In the genomic region with DNA sequence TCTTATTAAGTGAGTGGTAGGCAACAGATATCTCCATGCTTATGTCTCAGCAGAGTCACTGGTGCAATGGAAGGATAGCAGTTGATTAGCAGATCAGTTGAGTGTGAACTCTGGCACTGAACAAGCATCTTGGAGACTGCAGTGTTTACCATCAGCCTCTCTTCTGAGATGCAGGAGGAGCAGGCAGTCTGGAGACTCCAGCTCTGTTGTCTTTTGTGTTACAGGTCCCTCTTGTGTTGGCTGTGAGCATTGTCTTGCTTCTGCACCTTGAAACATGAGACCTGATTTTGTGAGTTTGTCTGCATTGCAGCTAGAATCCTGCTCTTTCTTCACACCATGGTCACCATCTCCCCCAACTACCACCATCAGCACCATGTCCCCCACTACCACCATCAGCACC, we compare ENCODE assay signal across 8 mouse cellular contexts. TPM values are rescaled to one million over a fixed set of nuclear protein-coding genes. Genes with fewer than 3 reads are reported as not detected.
DNase-seq lines count a peak whose midpoint lies in the region; ATAC-seq and TF ChIP-seq lines count a peak whose summit lies in the region.

No protein-coding gene starts in this region.

- no peak for TF ChIP-seq EP300 in heart, adult 2 months (IDR thresholded peaks at IDR 0.05; ENCODE audit: insufficient read depth, low read depth, low read length)
- no peak for TF ChIP-seq EP300 in CH12.LX (IDR thresholded peaks at IDR 0.05; ENCODE audit: low read length)

- no peak overlapping the region for H3K27ac ChIP-seq in heart, adult 2 months
- no peak overlapping the region for H3K27ac ChIP-seq in CH12.LX (ENCODE audit: insufficient read depth, low read depth)

- H3K79me2 ChIP-seq in heart, adult 2 months (replicated peaks; ENCODE audit: control insufficient read depth, insufficient read depth, low read length): no peaks in the 10 kb centered on the region
- no peaks in the 10 kb centered on the region for H3K79me2 ChIP-seq in CH12.LX (replicated peaks; ENCODE audit: control insufficient read depth, extremely low read depth, insufficient read depth, poor library complexity, severe bottlenecking)

- DNase-seq in heart, adult 2 months: peak in 1 of 2 experiments; percentile 31
- DNase-seq in heart, postnatal 25 days (ENCODE audit: low spot score): no peak
- DNase-seq in CH12.LX (ENCODE audit: extremely low read depth): peak; percentile 63
- DNase-seq in cerebellum, postnatal 36 days: peak; percentile 68 to 79
- peak; percentile 37 to 40 for DNase-seq in left cerebral cortex, postnatal 36 days (ENCODE audit: low spot score in 2 of 2)
- DNase-seq in ovary, postnatal 36 days (ENCODE audit: low spot score): peak; percentile 22
- DNase-seq in urinary bladder, adult 2 months (ENCODE audit: low spot score): no peak

- no peaks in the 10 kb centered on the region for H3K36me3 ChIP-seq in heart, adult 2 months (ENCODE audit: control insufficient read depth, insufficient read depth, low read length)
- no peaks in the 10 kb centered on the region for H3K36me3 ChIP-seq in CH12.LX (replicated peaks in 1 of 2; ENCODE audit: control insufficient read depth in 1 of 2, insufficient read depth in 1 of 2, low read length in 1 of 2)

- in situ Hi-C loops in CH12.LX (cut with MboI; ENCODE audit: low pct_ligation_motif_present, low pct_unique_long_range_greater_than_20kb, low sequenced_read_pairs): no loop called here

- TF ChIP-seq CTCF in heart, adult 2 months (IDR thresholded peaks at IDR 0.05): peak; percentile 83
- TF ChIP-seq CTCF in CH12.LX (conservative IDR thresholded peaks at IDR 0.05 in 1 of 2, IDR thresholded peaks at IDR 0.05 in 1 of 2; ENCODE audit: low read depth in 2 of 2, low read length in 2 of 2): peak; percentile 47 to 94; a peak in 3 of 4 replicates

- peak; percentile 98 for TF ChIP-seq RAD21 in CH12.LX (IDR thresholded peaks at IDR 0.05; ENCODE audit: low read depth, low read length)

- H3K27me3 ChIP-seq in heart, adult 2 months (ENCODE audit: control insufficient read depth, insufficient read depth, low read length): no peaks in the 10 kb centered on the region
- no peaks in the 10 kb centered on the region for H3K27me3 ChIP-seq in CH12.LX (replicated peaks)

- no peaks in the 10 kb centered on the region for H3K9me3 ChIP-seq in CH12.LX (replicated peaks; ENCODE audit: low read length)

- H3K4me3 ChIP-seq in heart, adult 2 months: no peak overlapping the region
- H3K4me3 ChIP-seq in CH12.LX (replicated peaks in 1 of 3; ENCODE audit: low read depth in 2 of 3, low read length in 2 of 3, poor library complexity in 1 of 3): no peak overlapping the region

- peaks cover 3% of the 10 kb centered on the region for H3K4me1 ChIP-seq in heart, adult 2 months (ENCODE audit: control insufficient read depth, insufficient read depth, low read length)
- peaks cover 6 to 11% of the 10 kb centered on the region in 2 experiments for H3K4me1 ChIP-seq in CH12.LX (ENCODE audit: control insufficient read depth in 1 of 2, insufficient read depth in 2 of 2)

- ATAC-seq in inflammation-experienced regulatory T-cells, adult 6 months: peak; percentile 95

- intact Hi-C loops in heart, adult 2 months (cut with DNase I): loop anchor here (1.0 to 2.0 kb wide), 2 partner anchors 138 to 192 kb away; no protein-coding TSS in a partner anchor
- intact Hi-C loops in heart, postnatal 25 days (cut with DNase I): loop anchor here (2.0 kb wide), 1 partner anchor 192 kb away; no protein-coding TSS in a partner anchor
- intact Hi-C loops in left cerebral cortex, postnatal 36 days (cut with DNase I): loop anchor here (1.0 to 2.0 kb wide), 2 partner anchors 138 to 192 kb away; no protein-coding TSS in a partner anchor

- H3K4me2 ChIP-seq in CH12.LX (ENCODE audit: insufficient read depth, low read depth, poor library complexity, severe bottlenecking): no peak overlapping the region

- dilution Hi-C loops in CH12.LX (cut with MboI; ENCODE audit: extremely low pct_ligation_motif_present, extremely low pct_unique_long_range_greater_than_20kb, low sequenced_read_pairs): no loop called here

- no peak for TF ChIP-seq POLR2A in heart, adult 2 months (IDR thresholded peaks at IDR 0.05; ENCODE audit: insufficient read depth, low read depth, low read length)
- TF ChIP-seq POLR2A in CH12.LX (IDR thresholded peaks at IDR 0.05; ENCODE audit: low read depth, low read length): no peak

- no peak overlapping the region for H3K9ac ChIP-seq in heart, adult 2 months (ENCODE audit: low read depth, low read length)
- no peak overlapping the region for H3K9ac ChIP-seq in CH12.LX (ENCODE audit: insufficient read depth, low read depth)

TF ChIP-seq in CH12.LX, 34 proteins besides CTCF, POLR2A, EP300 and RAD21:
- TF ChIP-seq CHD1 (IDR thresholded peaks at IDR 0.05; ENCODE audit: low read depth, low read length): no peak
- no peak for TF ChIP-seq E2F4 (IDR thresholded peaks at IDR 0.05; ENCODE audit: insufficient replicate concordance, low read depth, low read length)
- TF ChIP-seq ZMIZ1 (IDR thresholded peaks at IDR 0.05; ENCODE audit: low read depth, low read length): no peak
- peak; percentile 84 for TF ChIP-seq ZC3H11A (IDR thresholded peaks at IDR 0.05; ENCODE audit: low read depth, low read length)
- TF ChIP-seq MAZ (IDR thresholded peaks at IDR 0.05; ENCODE audit: low read depth, low read length): no peak
- no peak for TF ChIP-seq MAFK (IDR thresholded peaks at IDR 0.05; ENCODE audit: insufficient replicate concordance, low read length)
- TF ChIP-seq RCOR1 (conservative IDR thresholded peaks at IDR 0.05; ENCODE audit: low read depth, low read length): no peak
- no peak for TF ChIP-seq NRF1 (IDR thresholded peaks at IDR 0.05; ENCODE audit: low read depth, low read length)
- peak; percentile 98 for TF ChIP-seq SMC3 (IDR thresholded peaks at IDR 0.05; ENCODE audit: low read depth, low read length)
- no peak for TF ChIP-seq UBTF (IDR thresholded peaks at IDR 0.05; ENCODE audit: low read depth, low read length)
- no peak for TF ChIP-seq ZKSCAN1 (IDR thresholded peaks at IDR 0.05; ENCODE audit: borderline replicate concordance, low read depth, low read length)
- TF ChIP-seq TBP (conservative IDR thresholded peaks at IDR 0.05; ENCODE audit: low read depth, low read length): no peak
- TF ChIP-seq NELFE (IDR thresholded peaks at IDR 0.05; ENCODE audit: low read depth, low read length): no peak
- no peak for TF ChIP-seq ELF1 (IDR thresholded peaks at IDR 0.05; ENCODE audit: low read depth, low read length)

RNA-seq across cellular contexts. Expression of a gene that starts 21.1 kb away (rescaled TPM):
- 1 to 10 TPM; 1.5 TPM for total RNA-seq in heart, adult 2 months (2021)
- 1.9 and 2.0 TPM in 2 replicates for polyA plus RNA-seq in heart, adult 2 months (2012; rRNA removed)
- 1 to 10 TPM in 1 of 2 experiments, under 1 TPM in 1; 0.99 to 1.5 TPM for total RNA-seq in heart, postnatal 25 days (2021)
- total RNA-seq in CH12.LX (2012; rRNA removed) (4.2 and 5.0 TPM in 2 replicates), CH12.LX (2014; rRNA removed) (2.8 and 3.3 TPM in 2 replicates)
- 4.5 and 4.6 TPM in 2 replicates for polyA plus RNA-seq in CH12.LX (2012; ENCODE audit: insufficient read length, low read depth)
- 10 to 100 TPM; 18.8 to 20.6 (median 20.2) TPM for polyA plus RNA-seq in inflammation-experienced regulatory T-cells, adult 6 months (2017; shearing (Covaris generic))
- total RNA-seq in left cerebral cortex, postnatal 36 days (2021): 10 to 100 TPM; 22.5 to 22.6 TPM
- polyA plus RNA-seq in urinary bladder, adult 2 months (2012; rRNA removed): 4.2 and 4.6 TPM in 2 replicates

Comparison
In these comparisons a context has a peak if more than half of its experiments do, and no peak if none do; other contexts are left out.
1. DNase-seq: peak in CH12.LX (single experiment), cerebellum, postnatal 36 days (2 of 2), left cerebral cortex, postnatal 36 days (2 of 2) and ovary, postnatal 36 days (single experiment); none in heart, postnatal 25 days (single experiment) and urinary bladder, adult 2 months (single experiment).